Mouse (Mus musculus) forebrain, embryonic 10.5 days (tissue): ENCODE results near the gene Ilf2. TPM values are rescaled to one million over a fixed set of nuclear protein-coding genes. Genes with fewer than 3 reads are reported as not detected.
A peak's percentile ranks its signal among the peaks of the same experiment; 100 is the strongest.

Experiments
- DNase-seq: peaks from one replicate; pipeline ENCODE4 v3.0.0-alpha.2; 2017; ENCODE audit warnings: low spot score; ENCODE audit errors: extremely low spot score
- H3K27ac ChIP-seq: fragments of 300-500 bp; sonication (generic); 2 replicates; pipeline ENCODE4 v1.5.1; 2016; ENCODE audit warnings: mild to moderate bottlenecking
- H3K27me3 ChIP-seq: fragments of 300-500 bp; sonication (generic); 2 replicates; pipeline ENCODE4 v1.6.1; 2016; ENCODE audit warnings: mild to moderate bottlenecking; ENCODE audit not compliant: poor library complexity, severe bottlenecking
- H3K36me3 ChIP-seq: fragments of 300-500 bp; sonication (generic); replicated peaks from 2 replicates; pipeline ENCODE4 v1.6.1; 2016; ENCODE audit warnings: mild to moderate bottlenecking, moderate library complexity
- H3K4me1 ChIP-seq: fragments of 300-500 bp; sonication (generic); 2 replicates; pipeline ENCODE4 v1.6.1; 2016
- H3K4me3 ChIP-seq: fragments of 300-500 bp; sonication (generic); 2 replicates; pipeline ENCODE4 v1.5.1; 2016; ENCODE audit warnings: mild to moderate bottlenecking, moderate library complexity
- H3K9me3 ChIP-seq: fragments of 300-500 bp; sonication (generic); 2 replicates; pipeline ENCODE4 v1.6.1; 2016; ENCODE audit warnings: mild to moderate bottlenecking, moderate library complexity
- WGBS: fragments of 180-500 bp; shearing (Covaris S2); methylation state at CpG from one replicate; pipeline ENCODE4 v1.1.7; 2016; 5-methylcytosine and 5-hydroxymethylcytosine counted together
- polyA plus RNA-seq: library from polyadenylated mRNA; unstranded; fragments of >200 nt; fragmentation: Nextera tagmentation; extraction: Ambion mirVana; gene quantifications from 2 replicates; pipeline ENCODE4 v1.2.1, GENCODE M21; 2016

The Ilf2 gene
- 344 and 355 TPM in 2 replicates for polyA plus RNA-seq

DNA sequence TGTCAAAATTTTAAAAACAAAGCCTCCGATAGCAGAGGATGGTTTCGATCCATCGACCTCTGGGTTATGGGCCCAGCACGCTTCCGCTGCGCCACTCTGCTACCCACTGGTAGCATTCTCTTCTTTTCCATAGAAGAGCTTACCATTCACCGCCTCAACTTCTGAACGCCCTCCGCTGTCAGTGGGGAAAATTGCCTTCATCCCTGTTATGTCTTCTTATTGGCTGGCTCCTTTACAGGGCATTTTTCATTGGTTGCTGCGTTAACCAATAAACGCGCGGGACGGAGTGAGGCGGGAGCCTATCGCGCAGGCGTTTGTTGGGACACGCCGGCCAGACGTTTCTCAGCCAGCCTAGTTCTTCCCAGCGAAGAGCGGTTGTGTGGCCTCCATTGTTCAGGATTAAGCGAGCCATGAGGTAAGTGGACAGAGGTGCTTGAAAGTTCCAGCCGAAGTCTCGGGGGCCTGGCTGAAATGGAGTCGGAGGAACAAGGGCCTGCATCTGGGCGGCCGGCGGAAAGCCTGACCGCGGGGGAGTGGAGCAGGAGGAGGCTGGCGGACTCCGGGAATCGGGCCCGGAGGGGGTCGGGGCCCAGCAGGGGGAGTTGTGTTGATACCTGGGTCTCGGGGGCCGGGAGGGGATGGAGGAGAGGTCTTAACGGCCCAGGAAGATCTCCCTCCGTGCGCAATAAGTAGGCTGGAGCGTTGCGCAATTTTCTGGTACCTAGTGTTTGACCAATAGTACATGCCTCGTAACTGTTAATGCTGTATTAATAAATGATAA, at the start of gene Ilf2:
TSS of gene Ilf2 (plus strand) at position 296 of the 781 bp plus-strand sequence.
- Histone ChIP-seq H3K4me1 (peaks cover 10% of the 10 kb centered on the region), H3K27ac (peak within 1 kb of the TSS; percentile 99), H3K27me3 (no peaks in the 10 kb centered on the region), H3K36me3 (peaks cover 40% of the 10 kb centered on the region), H3K9me3 (no peaks in the 10 kb centered on the region; the same call in 1 of the 2 replicates), H3K4me3 (peak within 1 kb of the TSS; percentile 91)
- WGBS, result under 1% methylated on average over 45 of the region's 45 CpGs
- peak; percentile 97 for DNase-seq

DNA sequence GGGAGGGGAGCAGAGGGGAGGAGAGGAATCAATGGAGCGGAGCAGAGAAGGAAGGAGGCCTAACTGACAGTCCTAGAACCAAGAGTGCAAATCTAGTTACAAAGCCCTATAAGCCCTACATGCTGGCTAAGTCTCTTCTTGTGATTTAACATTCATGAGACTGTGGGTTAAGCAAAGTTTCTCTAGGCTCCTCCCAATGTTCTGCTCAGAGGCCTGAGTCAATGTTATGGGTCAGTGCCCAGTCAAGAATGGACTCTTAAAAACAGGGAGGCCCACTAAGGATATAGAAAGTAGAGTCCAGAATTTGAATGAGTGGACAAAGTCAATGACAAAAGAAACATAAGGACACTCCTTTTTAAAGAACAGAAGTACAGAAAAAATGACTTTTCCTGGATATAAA, 48.4 kb upstream of the Ilf2 start:
- H3K36me3 ChIP-seq, result peaks cover 77% of the 10 kb centered on the region
- H3K4me3 ChIP-seq, result no peak overlapping the region
- H3K27me3 ChIP-seq, result no peaks in the 10 kb centered on the region
- peaks cover 43% of the 10 kb centered on the region for H3K4me1 ChIP-seq
- DNase-seq, result no peak
- WGBS, result 100% methylated on average over 1 of the region's 1 CpGs
- no peak overlapping the region for H3K27ac ChIP-seq
- no peaks in the 10 kb centered on the region for H3K9me3 ChIP-seq

DNA sequence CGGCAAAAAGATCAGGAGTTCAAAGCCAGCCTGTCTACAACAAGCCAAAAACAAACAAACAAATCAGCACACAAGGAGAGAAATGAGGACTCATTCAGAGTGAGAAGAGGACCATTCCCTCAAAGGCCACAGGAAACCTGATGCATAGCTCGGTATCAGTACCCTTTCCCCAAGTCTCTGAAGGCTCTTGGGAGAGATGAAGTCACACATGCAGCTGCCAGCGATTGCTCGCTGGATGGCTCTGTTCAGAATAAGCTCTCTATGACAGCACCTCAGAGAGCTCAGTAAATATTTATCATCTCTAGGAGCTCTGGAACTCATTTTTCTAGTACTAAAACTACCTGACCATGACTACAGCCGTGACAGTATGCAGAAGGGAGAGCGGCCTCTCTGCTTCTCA, 47.7 kb upstream of the Ilf2 start:
- DNase-seq, result no peak
- Histone ChIP-seq H3K4me3 (no peak overlapping the region), H3K4me1 (peaks cover 45% of the 10 kb centered on the region), H3K36me3 (peaks cover 71% of the 10 kb centered on the region), H3K27ac (no peak overlapping the region), H3K9me3 (no peaks in the 10 kb centered on the region), H3K27me3 (no peaks in the 10 kb centered on the region)
- WGBS, result 94% methylated on average over 6 of the region's 6 CpGs

DNA sequence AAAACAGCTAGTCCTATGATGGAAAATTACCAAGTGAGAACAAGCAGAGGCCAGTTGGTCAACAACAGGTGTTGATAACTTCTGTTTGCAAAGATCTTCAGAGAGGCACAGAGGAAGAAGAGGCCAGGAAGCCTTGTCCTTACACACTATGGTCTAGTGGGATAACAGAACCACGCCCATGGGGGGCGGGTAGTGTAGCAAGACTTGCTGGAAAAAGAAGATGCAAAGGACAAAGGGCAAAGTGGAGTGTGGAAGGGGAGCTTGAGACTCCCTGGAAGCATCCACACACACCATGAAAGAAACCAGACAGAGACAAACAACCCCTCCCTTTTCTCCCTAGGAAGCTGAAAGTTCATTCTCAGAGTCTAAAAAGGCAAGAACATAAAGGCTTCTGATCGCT, 46.4 kb upstream of the Ilf2 start:
- Histone ChIP-seq H3K27me3 (no peaks in the 10 kb centered on the region), H3K27ac (no peak overlapping the region), H3K4me1 (peaks cover 56% of the 10 kb centered on the region), H3K9me3 (no peaks in the 10 kb centered on the region), H3K4me3 (no peak overlapping the region), H3K36me3 (peaks cover 57% of the 10 kb centered on the region)
- WGBS, result 93% methylated on average over 3 of the region's 3 CpGs
- DNase-seq, result no peak

DNA sequence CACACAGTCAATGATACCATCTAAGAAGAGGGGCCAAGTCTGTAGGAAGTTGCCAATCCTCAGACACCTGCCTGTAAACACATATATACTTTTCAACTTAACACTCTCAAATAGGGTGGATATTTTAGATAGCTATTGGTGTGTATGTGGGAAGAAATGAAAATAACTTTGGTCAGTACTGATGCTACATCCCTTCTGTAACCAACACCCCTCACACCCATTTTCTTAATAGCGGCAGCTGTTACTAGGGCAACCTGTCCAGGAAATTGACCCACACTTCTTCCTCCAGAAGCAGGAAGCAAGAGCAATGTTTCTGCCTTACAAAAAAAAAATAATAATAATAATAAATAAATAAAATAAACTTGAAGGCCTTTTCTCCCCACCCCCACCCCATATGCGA, 43.6 kb upstream of the Ilf2 start:
- Histone ChIP-seq H3K36me3 (peaks cover 36% of the 10 kb centered on the region), H3K27me3 (no peaks in the 10 kb centered on the region), H3K4me1 (peaks cover 47% of the 10 kb centered on the region), H3K4me3 (peak overlapping the region; percentile 90), H3K9me3 (no peaks in the 10 kb centered on the region), H3K27ac (peak overlapping the region; percentile 98)
- WGBS, result 26% methylated on average over 2 of the region's 2 CpGs
- DNase-seq, result no peak

DNA sequence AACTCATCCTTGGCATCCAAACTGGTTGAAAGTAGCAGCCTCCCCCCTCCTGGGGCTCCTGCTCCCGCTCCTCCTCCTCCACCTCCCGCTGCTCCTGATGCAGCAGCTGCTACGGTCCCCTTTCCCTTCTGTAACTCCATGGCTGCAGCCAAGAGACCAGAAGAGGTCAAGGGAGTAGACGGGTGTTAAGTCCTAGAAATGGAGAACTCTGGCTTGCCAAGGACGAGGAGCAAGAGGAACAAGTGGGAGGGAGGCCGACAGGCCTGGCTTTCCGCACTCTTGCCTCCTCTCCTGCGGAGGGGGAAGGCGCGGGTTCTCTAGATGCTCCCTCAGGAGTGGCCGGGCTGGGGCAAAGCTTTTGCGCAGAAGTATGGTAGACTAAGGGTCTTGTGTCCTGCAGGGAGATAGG, 43.1 kb upstream of the Ilf2 start:
- Histone ChIP-seq H3K4me3 (peak overlapping the region; percentile 90), H3K9me3 (no peaks in the 10 kb centered on the region), H3K36me3 (peaks cover 36% of the 10 kb centered on the region), H3K27me3 (no peaks in the 10 kb centered on the region), H3K4me1 (peaks cover 43% of the 10 kb centered on the region), H3K27ac (peak overlapping the region; percentile 98)
- DNase-seq, result no peak
- WGBS, result under 1% methylated on average over 12 of the region's 12 CpGs

DNA sequence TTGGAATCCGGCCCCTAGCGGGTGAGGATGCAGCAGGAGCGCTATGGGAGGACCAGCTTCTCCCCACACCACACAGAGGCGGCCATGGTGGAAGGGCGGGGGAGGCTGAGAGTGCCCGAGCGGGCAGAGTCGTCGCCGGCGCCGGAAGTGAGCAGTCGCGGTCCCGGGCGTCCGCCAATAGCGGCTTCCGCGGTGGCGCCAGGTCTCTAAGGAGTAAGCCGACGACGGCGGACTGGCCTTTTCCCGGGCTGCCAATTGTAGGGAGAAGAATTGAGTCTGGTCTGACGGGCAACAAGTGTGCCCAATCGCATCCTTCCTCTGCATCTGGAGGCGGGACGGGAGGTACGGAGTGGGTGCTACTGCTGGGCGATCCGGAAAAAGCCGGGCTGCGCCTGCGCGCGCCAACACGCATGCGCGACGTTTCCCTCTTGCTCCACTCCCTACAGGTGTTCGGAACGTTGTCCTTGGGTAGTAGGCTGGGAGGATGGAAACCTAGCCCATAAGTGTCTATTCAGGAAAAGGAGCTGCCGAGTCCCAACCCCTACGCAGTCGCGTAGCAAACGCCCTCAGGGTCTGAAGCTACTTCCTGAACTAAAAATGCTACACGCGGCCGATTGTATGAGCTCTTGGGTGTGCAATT, 42.4 kb upstream of the Ilf2 start, which contains the start of gene Ints3:
TSS of gene Ints3 (minus strand) at position 242 of the 640 bp plus-strand sequence.
- Histone ChIP-seq H3K4me1 (peaks cover 36% of the 10 kb centered on the region), H3K36me3 (peaks cover 32% of the 10 kb centered on the region), H3K27ac (peak within 1 kb of the TSS; percentile 98), H3K4me3 (peak within 1 kb of the TSS; percentile 90), H3K9me3 (no peaks in the 10 kb centered on the region), H3K27me3 (no peaks in the 10 kb centered on the region)
- WGBS, result under 1% methylated on average over 52 of the region's 52 CpGs
- peak; percentile 98 for DNase-seq

DNA sequence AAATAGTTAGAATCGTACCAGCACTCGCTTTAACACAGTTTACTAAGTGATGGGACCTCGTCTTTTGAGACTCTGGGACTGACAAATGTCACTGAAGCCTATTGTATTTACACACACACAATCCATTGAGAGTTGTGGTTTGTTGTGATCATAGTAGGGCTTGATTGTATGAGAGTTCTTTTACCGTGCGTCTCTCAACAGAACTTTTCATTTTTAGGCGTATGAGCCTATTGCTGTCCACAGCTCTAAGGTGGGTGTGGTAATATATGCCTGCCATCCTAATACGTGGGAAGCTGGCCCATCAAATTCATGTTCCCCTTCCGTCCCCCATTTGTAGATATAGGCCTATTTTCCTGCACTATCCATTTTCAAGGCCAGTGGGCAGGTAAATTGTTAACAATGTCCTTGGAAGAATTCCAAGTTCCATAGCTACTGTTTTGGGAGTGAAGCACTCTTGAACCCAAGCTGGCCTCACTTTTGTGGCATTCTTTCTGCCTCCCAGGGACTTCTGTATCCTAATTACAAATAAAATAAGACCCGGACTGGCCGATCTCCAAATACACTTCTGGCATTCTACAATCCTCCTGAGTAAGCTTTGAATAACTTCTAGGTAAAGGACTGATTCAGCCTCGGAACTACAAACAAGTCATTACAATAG, 41.7 kb upstream of the Ilf2 start:
- 61% methylated on average over 11 of the region's 11 CpGs for WGBS

DNA sequence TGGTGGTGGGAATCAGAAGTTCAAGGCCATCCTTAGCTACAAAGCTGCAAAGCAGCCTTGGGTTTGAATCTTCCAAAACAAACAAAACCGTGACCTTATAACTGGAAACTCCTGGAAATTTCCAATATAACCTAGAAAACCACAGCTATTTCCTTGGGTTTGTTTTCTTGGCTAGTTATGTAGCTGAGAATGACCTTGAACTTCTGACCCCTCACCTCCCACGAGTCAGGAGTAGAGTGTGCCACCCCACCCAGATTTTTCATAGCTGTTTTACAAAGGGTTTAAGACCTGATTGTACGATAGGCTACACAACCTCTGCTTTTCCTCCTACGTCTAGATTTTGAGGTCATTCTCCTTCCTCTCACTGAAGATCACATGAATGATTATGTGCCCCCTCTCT, 38.8 kb upstream of the Ilf2 start:
- no peak overlapping the region for H3K27ac ChIP-seq
- H3K4me1 ChIP-seq, result peaks cover 16% of the 10 kb centered on the region
- 81% methylated on average over 4 of the region's 4 CpGs for WGBS
- no peaks in the 10 kb centered on the region for H3K27me3 ChIP-seq
- no peaks in the 10 kb centered on the region for H3K36me3 ChIP-seq
- no peaks in the 10 kb centered on the region for H3K9me3 ChIP-seq
- no peak for DNase-seq
- H3K4me3 ChIP-seq, result no peak overlapping the region

More for the DNA sequence above, 41.7 kb upstream of the Ilf2 start:
- Histone ChIP-seq H3K27ac (peak overlapping the region; percentile 98), H3K4me3 (peak overlapping the region; percentile 90), H3K27me3 (no peaks in the 10 kb centered on the region), H3K36me3 (peaks cover 25% of the 10 kb centered on the region), H3K4me1 (peaks cover 34% of the 10 kb centered on the region), H3K9me3 (no peaks in the 10 kb centered on the region)
- DNase-seq, result no peak

DNA sequence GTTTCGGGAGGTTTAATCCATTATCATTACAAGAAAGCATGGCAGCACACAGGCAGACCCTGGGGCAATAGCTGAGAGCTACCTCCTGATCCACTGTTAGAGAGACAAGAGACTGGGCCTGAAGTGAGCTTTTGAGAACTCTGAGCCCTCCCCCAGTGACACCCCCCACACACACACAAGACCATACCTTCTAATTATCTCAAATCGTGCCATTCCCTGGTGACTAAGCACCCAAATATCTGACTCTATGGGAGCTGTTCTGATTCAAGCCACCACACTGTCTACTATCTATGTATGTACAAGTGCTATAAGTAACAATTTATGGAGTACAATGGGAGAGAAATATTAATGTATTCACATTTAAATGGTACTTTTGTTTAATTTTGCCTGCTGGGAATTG, 35.2 kb upstream of the Ilf2 start:
- H3K27ac ChIP-seq, result no peak overlapping the region
- H3K9me3 ChIP-seq, result no peaks in the 10 kb centered on the region; the same call in 1 of the 2 replicates
- peaks cover 3% of the 10 kb centered on the region for H3K4me1 ChIP-seq
- H3K4me3 ChIP-seq, result no peak overlapping the region
- 89% methylated on average over 2 of the region's 2 CpGs for WGBS
- H3K36me3 ChIP-seq, result no peaks in the 10 kb centered on the region
- no peaks in the 10 kb centered on the region for H3K27me3 ChIP-seq
- no peak for DNase-seq

DNA sequence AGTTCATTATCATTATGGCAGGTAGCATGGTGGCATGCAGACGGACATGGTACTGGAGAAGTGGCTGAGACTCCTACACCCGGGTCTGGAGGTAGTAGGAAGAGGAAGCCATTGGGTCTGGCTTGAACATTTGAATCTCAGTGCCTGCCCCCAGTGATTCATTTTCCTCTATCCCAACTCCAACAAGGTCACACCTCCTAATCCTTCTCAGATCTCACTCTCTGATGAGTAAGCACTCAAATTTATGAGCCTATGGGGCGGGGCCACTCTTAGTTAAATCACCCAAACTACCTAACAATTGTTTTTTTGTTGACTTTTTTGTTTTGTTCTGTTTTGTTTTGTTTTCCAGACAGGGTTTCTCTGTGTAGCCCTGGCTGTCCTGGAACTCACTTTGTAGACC, 31.9 kb upstream of the Ilf2 start:
- H3K4me3 ChIP-seq, result no peak overlapping the region
- no peak overlapping the region for H3K27ac ChIP-seq
- 90% methylated on average over 3 of the region's 3 CpGs for WGBS
- no peaks in the 10 kb centered on the region for H3K36me3 ChIP-seq
- H3K27me3 ChIP-seq, result no peaks in the 10 kb centered on the region
- no peak for DNase-seq
- H3K4me1 ChIP-seq, result peaks cover 32% of the 10 kb centered on the region
- no peaks in the 10 kb centered on the region; the same call in 1 of the 2 replicates for H3K9me3 ChIP-seq

DNA sequence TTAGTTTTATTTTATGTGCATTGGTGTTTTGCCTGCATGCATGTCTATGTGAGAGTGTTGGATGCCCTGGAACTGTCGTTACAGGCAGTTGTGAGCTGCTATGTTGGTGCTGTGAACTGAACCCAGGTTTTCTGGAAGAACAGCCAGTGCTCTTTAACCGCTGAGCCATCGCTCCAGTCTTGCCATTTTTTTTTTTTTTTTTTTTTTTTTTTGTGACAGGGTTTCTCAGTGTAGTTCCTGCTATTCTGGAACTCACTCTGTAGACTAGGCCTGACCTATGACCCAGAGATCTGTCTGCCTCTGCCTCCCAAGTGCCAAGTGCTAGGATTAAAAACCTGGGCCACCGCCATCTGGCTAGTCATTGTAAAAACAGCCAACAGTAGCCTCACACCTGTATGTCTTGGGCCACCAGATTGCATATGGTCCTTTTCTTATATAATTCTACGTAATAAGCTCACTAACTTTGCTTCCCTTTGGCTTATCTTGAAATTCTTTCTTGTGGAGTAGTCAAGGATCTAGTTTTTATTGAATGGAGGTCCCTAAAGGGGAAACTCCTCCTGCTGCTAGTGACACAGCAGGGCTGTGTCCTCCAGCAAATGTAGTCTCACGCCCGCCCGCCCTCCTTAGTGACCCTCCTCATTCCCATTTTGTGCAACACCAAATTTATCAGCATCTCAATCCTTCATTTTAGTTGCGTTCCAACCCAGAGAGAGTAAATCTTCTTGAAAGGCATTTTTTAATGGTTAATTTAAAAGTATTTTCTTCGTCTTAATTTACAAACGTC, 30.3 kb upstream of the Ilf2 start:
- Histone ChIP-seq H3K27ac (peak overlapping the region; percentile 94), H3K9me3 (no peaks in the 10 kb centered on the region; the same call in 1 of the 2 replicates), H3K4me1 (peaks cover 35% of the 10 kb centered on the region), H3K4me3 (peak overlapping the region; percentile 49), H3K36me3 (no peaks in the 10 kb centered on the region), H3K27me3 (no peaks in the 10 kb centered on the region)
- WGBS, result 69% methylated on average over 11 of the region's 11 CpGs
- no peak for DNase-seq
